Mouse (Mus musculus): Measurements from ENCODE around the gene Zdhhc18. TPM values are rescaled to one million over a fixed set of nuclear protein-coding genes. Genes with fewer than 3 reads are reported as not detected.

The Zdhhc18 gene
- polyA plus RNA-seq, 1 experiment from 2014 or later = 6.4 TPM

- no peak for ATAC-seq (ENCODE audit: low FRiP score)
- 45% methylated on average over 10 of the region's 10 CpGs for WGBS
- Histone ChIP-seq H3K27ac (peak overlapping the region; percentile 44; the same call in 1 of the 2 replicates), H3K9me3 (replicated peaks) (no peaks in the 10 kb centered on the region), H3K36me3 (peaks cover 7% of the 10 kb centered on the region; the same call in 1 of the 2 replicates), H3K9ac (no peak overlapping the region), H3K4me2 (replicated peaks) (peak overlapping the region; percentile 22; the same call in 1 of the 2 replicates), H3K4me3 (no peak overlapping the region), H3K4me1 (peaks cover 51% of the 10 kb centered on the region), H3K27me3 (no peaks in the 10 kb centered on the region)
These were observed 23.8 kb upstream of the Zdhhc18 start for GRCm38 (mm10) chr4:133673666-133674330.

- H3K4me3 ChIP-seq = peak overlapping the region; percentile 67
- WGBS = 5% methylated on average over 24 of the region's 24 CpGs
- peak overlapping the region; percentile 73 for H3K4me2 ChIP-seq (replicated peaks)
- no peaks in the 10 kb centered on the region for H3K9me3 ChIP-seq (replicated peaks)
- H3K4me1 ChIP-seq = peaks cover 51% of the 10 kb centered on the region
- peak overlapping the region; percentile 82 for H3K9ac ChIP-seq
- H3K27ac ChIP-seq = peak overlapping the region; percentile 98
- no peaks in the 10 kb centered on the region for H3K27me3 ChIP-seq
- peak; percentile 3; the same call in 1 of the 2 replicates for ATAC-seq (ENCODE audit: low FRiP score)
- H3K36me3 ChIP-seq = peaks cover 5% of the 10 kb centered on the region; the same call in 1 of the 2 replicates
These were observed 23.1 kb upstream of the Zdhhc18 start for GRCm38 (mm10) chr4:133672845-133673647.

DNA sequence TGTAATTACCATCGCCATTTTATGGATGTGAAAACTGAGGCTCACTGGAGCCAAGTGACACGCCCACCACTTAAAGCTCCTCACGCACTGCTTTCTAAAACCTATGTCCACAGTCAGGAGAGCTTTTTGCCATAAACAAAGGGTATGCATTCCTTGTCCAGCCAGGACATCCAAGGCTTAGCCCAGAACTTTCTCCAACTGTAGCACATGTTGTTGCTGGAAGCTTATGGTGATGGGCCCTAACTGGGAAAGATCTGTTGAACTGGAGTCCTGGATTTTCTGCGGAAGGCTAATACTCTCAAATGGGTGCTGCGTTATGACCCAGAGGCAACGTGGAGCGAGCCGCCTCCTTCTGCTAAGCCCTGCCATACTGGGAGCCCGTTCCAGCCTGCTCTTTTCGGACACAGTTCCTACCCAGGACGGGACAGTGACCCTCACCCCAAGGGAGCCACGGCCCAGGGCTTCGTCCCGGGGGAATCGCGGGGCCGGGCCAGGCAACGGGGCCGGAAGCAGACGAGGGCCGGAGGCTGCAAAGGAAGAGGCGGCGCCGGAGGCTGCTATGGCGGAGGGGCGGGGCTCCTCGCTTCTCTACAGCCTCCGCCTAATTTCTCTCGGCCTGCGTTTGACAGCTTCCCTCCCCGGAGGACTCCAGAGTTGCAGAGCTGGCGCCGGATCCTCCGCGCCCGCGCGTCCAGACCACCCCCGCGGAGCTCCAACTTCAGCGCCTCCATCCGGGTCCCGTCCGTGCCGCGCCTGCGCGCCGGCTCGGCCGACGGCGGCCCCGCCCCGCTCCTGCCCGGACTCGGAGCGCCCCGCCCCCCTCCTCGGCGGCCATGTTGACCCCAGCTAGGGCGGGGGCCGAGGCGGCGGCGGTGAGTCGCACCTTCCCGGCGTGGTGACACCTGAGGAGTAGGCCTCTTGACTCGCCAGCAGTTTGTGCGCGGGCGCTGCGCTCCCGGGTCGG lies 22.2 kb upstream of the Zdhhc18 start, which contains the start of gene Pigv:
Gene Pigv, minus strand, starts transcription at position 767 of the 964 bp plus-strand sequence.
- peak within 1 kb of the TSS; percentile 67 for H3K4me3 ChIP-seq
- peaks cover 5% of the 10 kb centered on the region; the same call in 1 of the 2 replicates for H3K36me3 ChIP-seq
- H3K27me3 ChIP-seq = no peaks in the 10 kb centered on the region
- peaks cover 49% of the 10 kb centered on the region for H3K4me1 ChIP-seq
- no peaks in the 10 kb centered on the region for H3K9me3 ChIP-seq (replicated peaks)
- peak within 1 kb of the TSS; percentile 82 for H3K9ac ChIP-seq
- peak; percentile 89 for ATAC-seq (ENCODE audit: low FRiP score)
- H3K4me2 ChIP-seq (replicated peaks) = peak within 1 kb of the TSS; percentile 73
- under 1% methylated on average over 74 of the region's 76 CpGs for WGBS
- peak within 1 kb of the TSS; percentile 98 for H3K27ac ChIP-seq

DNA sequence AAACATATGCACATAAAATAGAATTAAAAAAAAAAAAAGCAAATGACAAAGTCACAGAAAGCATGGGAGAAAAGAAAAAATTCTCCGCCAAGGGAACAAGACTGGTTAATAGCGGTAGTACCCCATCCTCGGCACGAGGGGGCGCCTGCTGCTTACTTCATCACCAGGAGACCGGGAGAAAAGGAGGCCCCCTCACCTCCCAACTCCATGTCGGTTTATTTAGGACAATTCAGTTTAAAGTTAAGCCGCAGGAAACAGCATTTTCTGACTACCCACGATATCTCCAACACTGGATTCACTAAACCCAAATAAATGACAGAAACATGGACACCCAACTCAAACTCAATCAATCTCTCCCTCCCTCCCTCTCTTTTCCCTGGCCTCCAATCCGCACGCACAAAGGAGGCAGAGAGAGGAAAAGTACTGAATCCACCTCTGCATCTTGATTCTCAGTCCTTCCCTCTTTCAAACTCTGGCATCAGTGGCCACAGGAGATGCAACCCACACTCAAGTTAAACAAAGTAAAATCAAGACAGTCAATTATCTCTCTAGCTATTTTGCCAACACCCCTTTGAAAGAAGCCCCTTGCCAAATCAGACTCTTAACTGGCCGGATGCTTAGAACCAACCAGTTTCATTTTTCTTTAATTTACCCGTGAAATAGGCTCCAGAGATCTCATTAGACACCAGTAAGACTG lies 21.4 kb upstream of the Zdhhc18 start:
- H3K4me3 ChIP-seq = peak overlapping the region; percentile 67
- ATAC-seq (ENCODE audit: low FRiP score) = no peak
- 5% methylated on average over 11 of the region's 13 CpGs for WGBS
- H3K9me3 ChIP-seq (replicated peaks) = no peaks in the 10 kb centered on the region
- peaks cover 41% of the 10 kb centered on the region for H3K4me1 ChIP-seq
- peak overlapping the region; percentile 73 for H3K4me2 ChIP-seq (replicated peaks)
- peak overlapping the region; percentile 98 for H3K27ac ChIP-seq
- peak overlapping the region; percentile 82 for H3K9ac ChIP-seq
- peaks cover 5% of the 10 kb centered on the region; the same call in 1 of the 2 replicates for H3K36me3 ChIP-seq
- H3K27me3 ChIP-seq = no peaks in the 10 kb centered on the region

GRCm38 (mm10) chr4:133669652-133670210 lies 19.8 kb upstream of the Zdhhc18 start:
- no peak for ATAC-seq (ENCODE audit: low FRiP score)
- 62% methylated on average over 6 of the region's 6 CpGs for WGBS
- H3K4me1 ChIP-seq = peaks cover 31% of the 10 kb centered on the region

GRCm38 (mm10) chr4:133668537-133668936 lies 18.6 kb upstream of the Zdhhc18 start:
- Histone ChIP-seq H3K9ac (no peak overlapping the region; the same call in 1 of the 2 replicates), H3K27ac (no peak overlapping the region), H3K4me1 (peaks cover 23% of the 10 kb centered on the region), H3K4me2 (replicated peaks) (no peak overlapping the region), H3K4me3 (no peak overlapping the region), H3K36me3 (peaks cover 16% of the 10 kb centered on the region), H3K9me3 (replicated peaks) (no peaks in the 10 kb centered on the region), H3K27me3 (no peaks in the 10 kb centered on the region)
- no peak for ATAC-seq (ENCODE audit: low FRiP score)
- WGBS = 82% methylated on average over 3 of the region's 3 CpGs

More at GRCm38 (mm10) chr4:133669652-133670210, 19.8 kb upstream of the Zdhhc18 start:
- no peaks in the 10 kb centered on the region for H3K9me3 ChIP-seq (replicated peaks)
- no peak overlapping the region for H3K9ac ChIP-seq
- H3K27me3 ChIP-seq = no peaks in the 10 kb centered on the region
- H3K36me3 ChIP-seq = peaks cover 12% of the 10 kb centered on the region
- no peak overlapping the region for H3K27ac ChIP-seq
- H3K4me2 ChIP-seq (replicated peaks) = 0 out of 2 replicates have a peak overlapping the region, but pooled peaks have one; percentile 8
- H3K4me3 ChIP-seq = no peak overlapping the region

- ATAC-seq (ENCODE audit: low FRiP score) = no peak
- 87% methylated on average over 6 of the region's 6 CpGs for whole genome bisulfite sequencing
- H3K36me3 ChIP-seq = peaks cover 22% of the 10 kb centered on the region
These were observed 16.2 kb upstream of the Zdhhc18 start for GRCm38 (mm10) chr4:133666199-133666598.

DNA sequence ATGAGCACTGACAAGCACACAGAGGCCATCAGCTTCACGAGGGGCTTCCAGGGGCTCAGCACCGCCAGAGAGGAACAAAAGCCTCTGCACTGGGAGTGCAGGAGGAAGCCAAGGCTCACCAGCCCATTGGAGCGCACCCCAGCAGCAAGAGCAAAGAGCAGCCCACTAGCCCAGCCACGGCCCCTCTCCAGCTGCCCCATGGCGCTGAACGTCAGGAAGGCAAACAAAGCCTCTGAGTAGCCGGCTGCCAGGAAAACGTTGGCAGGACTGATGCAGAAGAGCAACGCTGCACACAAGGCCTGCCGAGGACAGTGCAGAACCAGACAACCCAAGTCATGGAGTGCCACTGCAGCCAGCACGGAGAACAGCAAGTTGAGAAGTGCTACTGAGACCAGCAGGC lies 15.2 kb upstream of the Zdhhc18 start:
- H3K27ac ChIP-seq = no peak overlapping the region
- H3K36me3 ChIP-seq = peaks cover 22% of the 10 kb centered on the region
- H3K27me3 ChIP-seq = no peaks in the 10 kb centered on the region
- no peak for ATAC-seq (ENCODE audit: low FRiP score)
- peaks cover 14% of the 10 kb centered on the region for H3K4me1 ChIP-seq
- 50% methylated on average over 11 of the region's 11 CpGs for WGBS
- no peaks in the 10 kb centered on the region for H3K9me3 ChIP-seq (replicated peaks)
- no peak overlapping the region for H3K4me3 ChIP-seq
- H3K4me2 ChIP-seq (replicated peaks) = no peak overlapping the region
- no peak overlapping the region for H3K9ac ChIP-seq

More at GRCm38 (mm10) chr4:133666199-133666598, 16.2 kb upstream of the Zdhhc18 start:
- no peaks in the 10 kb centered on the region for H3K27me3 ChIP-seq
- no peak overlapping the region for H3K9ac ChIP-seq
- H3K4me3 ChIP-seq = no peak overlapping the region
- H3K9me3 ChIP-seq (replicated peaks) = no peaks in the 10 kb centered on the region
- H3K4me1 ChIP-seq = peaks cover 13% of the 10 kb centered on the region
- H3K4me2 ChIP-seq (replicated peaks) = no peak overlapping the region
- no peak overlapping the region for H3K27ac ChIP-seq

GRCm38 (mm10) chr4:133662945-133663344 lies 13.0 kb upstream of the Zdhhc18 start:
- 91% methylated on average over 8 of the region's 8 CpGs for WGBS
- Histone ChIP-seq H3K4me3 (no peak overlapping the region), H3K4me1 (peaks cover 18% of the 10 kb centered on the region), H3K36me3 (peaks cover 17% of the 10 kb centered on the region), H3K27me3 (no peaks in the 10 kb centered on the region), H3K9ac (no peak overlapping the region), H3K4me2 (replicated peaks) (no peak overlapping the region), H3K27ac (no peak overlapping the region), H3K9me3 (replicated peaks) (no peaks in the 10 kb centered on the region)
- ATAC-seq (ENCODE audit: low FRiP score) = no peak

DNA sequence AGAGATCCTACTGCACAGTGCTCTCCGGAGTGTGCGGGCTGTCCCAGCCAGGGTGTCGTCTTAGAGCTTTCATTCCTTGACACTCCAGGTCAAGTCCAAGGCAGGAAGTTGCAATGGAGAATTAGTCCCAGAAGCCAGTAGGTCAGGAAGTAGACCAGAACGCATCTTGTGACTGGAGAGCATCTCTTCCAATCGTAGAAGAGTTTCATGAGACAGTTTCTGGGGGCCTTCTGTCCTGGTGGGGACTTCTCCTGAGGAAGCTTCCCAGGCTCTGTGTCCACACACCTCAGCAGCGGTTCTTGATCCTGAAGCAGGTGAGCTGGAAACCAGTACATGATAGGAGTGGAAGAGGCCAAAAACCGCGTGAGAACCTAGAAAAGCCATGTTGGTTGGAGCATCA lies 12.5 kb upstream of the Zdhhc18 start:
- Histone ChIP-seq H3K4me2 (replicated peaks) (no peak overlapping the region), H3K36me3 (peaks cover 17% of the 10 kb centered on the region), H3K4me3 (no peak overlapping the region), H3K27ac (no peak overlapping the region), H3K4me1 (peaks cover 18% of the 10 kb centered on the region), H3K27me3 (no peaks in the 10 kb centered on the region), H3K9me3 (replicated peaks) (no peaks in the 10 kb centered on the region), H3K9ac (no peak overlapping the region)
- ATAC-seq (ENCODE audit: low FRiP score) = no peak
- WGBS = 89% methylated on average over 8 of the region's 8 CpGs

All from hindbrain, embryonic 12.5 days (tissue).